Mouse (Mus musculus): ENCODE measurements at regions not wholly inside any gene's neighbourhood (a gene's known extent, or its start where the extent isn't known, plus 50 kb on each side); places are given as distances from the start of the nearest gene placed in this dataset.

DNA sequence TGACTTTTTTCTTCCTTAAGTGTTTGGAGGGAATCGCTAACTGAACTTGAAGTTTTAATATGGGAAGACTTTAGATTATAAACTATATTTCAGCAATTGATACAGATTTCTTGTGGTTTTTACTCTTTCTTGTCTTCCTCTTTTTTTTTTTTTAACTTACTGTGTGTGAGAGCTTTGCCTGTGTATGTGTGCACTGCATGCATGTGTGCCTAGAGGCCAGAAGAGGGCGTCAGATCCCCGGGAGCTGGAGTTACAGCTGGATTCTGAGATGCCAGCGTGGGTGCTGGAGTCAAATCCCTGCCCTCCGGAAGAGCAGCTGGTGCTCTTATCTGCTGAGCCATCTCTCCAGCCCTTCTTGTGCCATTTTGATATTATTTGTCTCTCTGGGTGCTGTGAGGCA lies 129.6 kb downstream of the Trim33 start:
- no peaks in the 10 kb centered on the region for H3K4me1 ChIP-seq (ENCODE audit: control insufficient read depth, insufficient read depth, low read length)
- no peaks in the 10 kb centered on the region for H3K79me2 ChIP-seq (ENCODE audit: control insufficient read depth, insufficient read depth, low read length)
- H3K9ac ChIP-seq (ENCODE audit: low read depth, low read length) = no peak overlapping the region
- H3K27me3 ChIP-seq (ENCODE audit: control insufficient read depth, insufficient read depth, low read length) = no peaks in the 10 kb centered on the region
- 80% methylated on average over 5 of the region's 5 CpGs for WGBS
- no peaks in the 10 kb centered on the region for H3K36me3 ChIP-seq (ENCODE audit: control insufficient read depth, insufficient read depth, low read length)
- no peak overlapping the region for H3K27ac ChIP-seq (replicated peaks; ENCODE audit: insufficient read depth, low read depth, low read length)
- no peak overlapping the region for H3K4me3 ChIP-seq (ENCODE audit: insufficient read depth, low read depth, low read length)
- DNase-seq (ENCODE audit: extremely low read depth, low read depth, low spot score) = no peak
- TF ChIP-seq CTCF (IDR thresholded peaks at IDR 0.05; ENCODE audit: low read depth, low read length) = no peak
- no peak for TF ChIP-seq POLR2A (IDR thresholded peaks at IDR 0.05; ENCODE audit: extremely low read depth, insufficient read depth, low read length)

DNA sequence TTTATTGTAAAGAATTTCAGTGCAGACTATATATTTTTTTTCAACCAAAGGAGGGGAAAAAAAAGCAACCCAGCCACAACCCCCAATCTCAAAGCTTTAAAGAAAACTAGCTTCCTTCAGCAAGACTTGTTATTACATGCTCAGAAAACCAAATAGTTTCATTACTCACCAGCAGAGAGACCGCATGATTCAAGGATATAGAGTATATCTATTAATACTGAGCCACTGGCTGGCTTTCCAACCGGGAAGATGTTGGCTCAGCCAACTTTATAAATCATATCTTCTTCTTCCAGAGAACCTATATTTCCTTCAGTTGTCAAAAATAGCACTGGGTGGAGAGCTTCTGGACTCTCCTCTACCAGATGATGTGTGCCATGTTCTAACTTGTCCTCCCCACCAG lies 133.2 kb downstream of the Trim33 start:
- Histone ChIP-seq H3K79me2 (ENCODE audit: control insufficient read depth, insufficient read depth, low read length) (no peaks in the 10 kb centered on the region), H3K27ac (replicated peaks; ENCODE audit: insufficient read depth, low read depth, low read length) (no peak overlapping the region), H3K36me3 (ENCODE audit: control insufficient read depth, insufficient read depth, low read length) (no peaks in the 10 kb centered on the region), H3K27me3 (ENCODE audit: control insufficient read depth, insufficient read depth, low read length) (no peaks in the 10 kb centered on the region), H3K4me1 (ENCODE audit: control insufficient read depth, insufficient read depth, low read length) (no peaks in the 10 kb centered on the region), H3K9ac (ENCODE audit: low read depth, low read length) (no peak overlapping the region), H3K4me3 (ENCODE audit: insufficient read depth, low read depth, low read length) (no peak overlapping the region)
- TF ChIP-seq CTCF (IDR thresholded peaks at IDR 0.05; ENCODE audit: low read depth, low read length) = no peak
- no peak for TF ChIP-seq POLR2A (IDR thresholded peaks at IDR 0.05; ENCODE audit: extremely low read depth, insufficient read depth, low read length)
- 89% methylated on average over 2 of the region's 2 CpGs for WGBS
- DNase-seq (ENCODE audit: extremely low read depth, low read depth, low spot score) = no peak

DNA sequence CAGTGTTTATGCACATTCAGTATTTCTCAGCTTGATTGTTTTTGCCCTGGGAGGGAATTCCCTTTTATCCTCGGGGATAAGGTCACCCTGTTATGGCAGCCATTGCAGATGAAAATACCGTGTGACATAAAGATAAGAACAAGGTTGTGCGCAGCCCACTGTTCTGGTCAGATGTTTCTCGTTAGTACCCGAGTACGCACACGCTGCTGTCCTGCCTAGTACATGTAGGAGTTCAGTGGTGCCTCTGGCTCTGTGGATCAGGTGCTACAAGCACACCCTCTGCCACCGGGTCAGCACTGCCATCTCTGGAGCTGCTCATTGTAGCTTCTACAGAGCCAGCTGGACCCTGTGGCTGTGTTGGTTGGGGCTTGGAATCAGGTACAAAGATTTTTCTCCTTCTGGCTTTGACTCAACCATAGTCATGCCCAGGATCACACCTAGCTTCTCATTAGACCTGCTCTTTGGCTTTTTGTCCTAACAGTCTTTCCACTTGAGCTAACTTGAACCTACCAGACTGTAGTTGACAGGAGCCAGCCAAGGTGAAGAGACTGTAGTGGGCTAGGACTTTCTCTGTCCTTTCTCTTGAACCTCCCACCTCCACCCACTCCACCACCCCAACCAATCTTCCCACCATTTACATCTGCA lies 136.1 kb downstream of the Trim33 start:
- Histone ChIP-seq H3K27me3 (ENCODE audit: control insufficient read depth, insufficient read depth, low read length) (no peaks in the 10 kb centered on the region), H3K79me2 (ENCODE audit: control insufficient read depth, insufficient read depth, low read length) (no peaks in the 10 kb centered on the region), H3K9ac (ENCODE audit: low read depth, low read length) (no peak overlapping the region), H3K4me1 (ENCODE audit: control insufficient read depth, insufficient read depth, low read length) (no peaks in the 10 kb centered on the region), H3K4me3 (ENCODE audit: insufficient read depth, low read depth, low read length) (no peak overlapping the region), H3K36me3 (ENCODE audit: control insufficient read depth, insufficient read depth, low read length) (no peaks in the 10 kb centered on the region), H3K27ac (replicated peaks; ENCODE audit: insufficient read depth, low read depth, low read length) (no peak overlapping the region)
- TF ChIP-seq CTCF (IDR thresholded peaks at IDR 0.05; ENCODE audit: low read depth, low read length) (no peak), POLR2A (IDR thresholded peaks at IDR 0.05; ENCODE audit: extremely low read depth, insufficient read depth, low read length) (no peak)
- WGBS = 83% methylated on average over 8 of the region's 8 CpGs
- DNase-seq (ENCODE audit: extremely low read depth, low read depth, low spot score) = no peak

DNA sequence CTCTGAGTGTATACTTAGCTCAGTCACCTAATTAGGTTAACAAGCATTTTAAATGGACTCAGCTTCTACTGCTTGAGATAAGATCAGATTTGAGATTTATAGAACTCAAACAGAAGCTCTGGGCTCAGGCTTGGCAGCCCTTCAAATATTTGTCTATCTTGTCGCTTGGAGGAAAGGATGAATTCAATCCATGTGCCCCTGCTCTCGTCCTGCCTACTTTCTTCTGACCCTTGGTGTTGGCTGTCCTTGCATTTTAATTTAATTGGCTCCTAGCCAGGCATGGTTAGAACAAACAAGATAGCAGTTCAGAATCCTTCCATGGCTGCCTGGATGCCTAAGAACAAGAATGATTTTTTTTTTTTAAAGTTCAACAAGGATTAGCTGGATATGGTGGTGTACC lies 137.2 kb downstream of the Trim33 start:
- Histone ChIP-seq H3K4me1 (ENCODE audit: control insufficient read depth, insufficient read depth, low read length) (no peaks in the 10 kb centered on the region), H3K4me3 (ENCODE audit: insufficient read depth, low read depth, low read length) (no peak overlapping the region), H3K79me2 (ENCODE audit: control insufficient read depth, insufficient read depth, low read length) (no peaks in the 10 kb centered on the region), H3K9ac (ENCODE audit: low read depth, low read length) (no peak overlapping the region), H3K36me3 (ENCODE audit: control insufficient read depth, insufficient read depth, low read length) (no peaks in the 10 kb centered on the region), H3K27me3 (ENCODE audit: control insufficient read depth, insufficient read depth, low read length) (no peaks in the 10 kb centered on the region), H3K27ac (replicated peaks; ENCODE audit: insufficient read depth, low read depth, low read length) (no peak overlapping the region)
- TF ChIP-seq CTCF (IDR thresholded peaks at IDR 0.05; ENCODE audit: low read depth, low read length) = no peak
- no peak for TF ChIP-seq POLR2A (IDR thresholded peaks at IDR 0.05; ENCODE audit: extremely low read depth, insufficient read depth, low read length)
- 13% methylated on average over 2 of the region's 2 CpGs for WGBS
- no peak for DNase-seq (ENCODE audit: extremely low read depth, low read depth, low spot score)

DNA sequence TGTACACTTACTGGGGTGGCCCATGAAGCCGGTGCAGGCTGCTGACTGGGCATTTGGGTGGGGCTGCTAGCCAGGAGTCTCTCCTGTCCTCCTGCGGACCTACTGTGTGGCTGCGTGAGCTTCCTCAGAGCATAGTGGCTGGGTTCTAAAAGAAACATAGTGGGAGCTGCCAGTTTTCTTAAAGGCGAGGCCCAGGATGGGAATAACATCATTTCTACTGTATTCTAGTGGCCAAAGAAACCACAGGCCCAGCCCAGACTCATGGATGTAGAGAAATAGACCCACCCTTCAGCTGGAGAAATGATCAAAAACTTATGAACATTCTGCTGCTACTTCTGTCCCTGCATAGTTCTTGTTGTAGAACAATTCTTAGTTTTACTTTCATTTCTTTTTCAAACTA lies 138.7 kb downstream of the Trim33 start:
- H3K27ac ChIP-seq (replicated peaks; ENCODE audit: insufficient read depth, low read depth, low read length) = no peak overlapping the region

DNA sequence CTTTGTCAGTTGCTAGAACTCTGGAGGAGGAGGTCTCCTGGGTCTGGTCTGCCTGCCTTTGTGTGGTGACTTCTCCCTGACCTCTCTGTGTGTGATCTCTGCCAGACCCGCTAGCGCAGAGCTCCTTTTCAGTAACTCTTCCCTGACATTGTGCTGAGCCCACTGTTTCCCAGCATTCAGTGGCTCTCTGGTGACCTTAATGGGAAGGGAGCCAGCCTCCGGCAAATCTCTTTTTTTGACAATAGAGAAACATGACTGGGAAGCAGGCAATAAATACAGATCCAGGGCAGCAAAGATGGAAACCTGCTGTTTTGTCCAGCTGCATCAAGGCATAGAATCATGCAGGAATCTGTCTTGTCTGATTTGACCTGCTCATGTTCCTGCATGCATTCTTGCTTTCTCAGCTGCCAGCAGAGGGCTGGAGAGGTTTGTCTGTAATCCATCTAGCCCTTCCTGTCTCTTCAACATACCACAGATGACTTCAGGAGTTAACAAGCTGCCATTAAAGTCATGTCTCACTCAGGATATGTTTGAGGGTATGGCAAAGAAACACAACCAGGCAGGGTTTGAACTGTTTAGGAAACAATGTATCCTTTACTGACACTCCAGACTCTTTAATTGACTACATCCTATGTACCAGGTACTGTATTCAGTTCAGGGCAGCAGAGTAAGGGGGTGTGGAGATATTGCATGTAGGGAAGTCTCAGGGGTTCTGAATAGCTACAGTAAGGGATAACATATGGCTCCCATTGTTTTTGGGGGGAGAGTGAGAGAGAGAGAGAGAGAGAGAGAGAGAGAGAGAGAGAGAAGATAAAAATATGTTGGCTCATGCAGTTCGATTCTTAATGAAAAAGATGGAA lies 140.9 kb downstream of the Trim33 start:
- TF ChIP-seq CTCF (IDR thresholded peaks at IDR 0.05; ENCODE audit: low read depth, low read length) (no peak), POLR2A (IDR thresholded peaks at IDR 0.05; ENCODE audit: extremely low read depth, insufficient read depth, low read length) (no peak)
- Histone ChIP-seq H3K4me3 (ENCODE audit: insufficient read depth, low read depth, low read length) (no peak overlapping the region), H3K36me3 (ENCODE audit: control insufficient read depth, insufficient read depth, low read length) (no peaks in the 10 kb centered on the region), H3K79me2 (ENCODE audit: control insufficient read depth, insufficient read depth, low read length) (no peaks in the 10 kb centered on the region), H3K9ac (ENCODE audit: low read depth, low read length) (no peak overlapping the region), H3K4me1 (ENCODE audit: control insufficient read depth, insufficient read depth, low read length) (no peaks in the 10 kb centered on the region), H3K27me3 (ENCODE audit: control insufficient read depth, insufficient read depth, low read length) (no peaks in the 10 kb centered on the region), H3K27ac (replicated peaks; ENCODE audit: insufficient read depth, low read depth, low read length) (no peak overlapping the region)
- WGBS = 33% methylated on average over 4 of the region's 4 CpGs
- no peak for DNase-seq (ENCODE audit: extremely low read depth, low read depth, low spot score)

More for the DNA sequence above, 138.7 kb downstream of the Trim33 start:
- WGBS = 96% methylated on average over 4 of the region's 4 CpGs
- TF ChIP-seq POLR2A (IDR thresholded peaks at IDR 0.05; ENCODE audit: extremely low read depth, insufficient read depth, low read length) (no peak), CTCF (IDR thresholded peaks at IDR 0.05; ENCODE audit: low read depth, low read length) (no peak)
- Histone ChIP-seq H3K4me1 (ENCODE audit: control insufficient read depth, insufficient read depth, low read length) (no peaks in the 10 kb centered on the region), H3K27me3 (ENCODE audit: control insufficient read depth, insufficient read depth, low read length) (no peaks in the 10 kb centered on the region), H3K36me3 (ENCODE audit: control insufficient read depth, insufficient read depth, low read length) (no peaks in the 10 kb centered on the region), H3K79me2 (ENCODE audit: control insufficient read depth, insufficient read depth, low read length) (no peaks in the 10 kb centered on the region), H3K4me3 (ENCODE audit: insufficient read depth, low read depth, low read length) (no peak overlapping the region), H3K9ac (ENCODE audit: low read depth, low read length) (no peak overlapping the region)
- no peak for DNase-seq (ENCODE audit: extremely low read depth, low read depth, low spot score)

Data from liver, adult 2 months (tissue).